Mouse (Mus musculus) right cerebral cortex, postnatal 14 days (tissue): Measurements from ENCODE around the gene Fam129b.

Experiments used
- DNase-seq: peaks from one replicate; pipeline ENCODE4 v3.0.0; 2022

Gene Fam129b

GRCm38 (mm10) chr2:32966689-32967631, 91.0 kb downstream of the Fam129b start:
- DNase-seq: peak; percentile 86

- DNase-seq: no peak
Measured at GRCm38 (mm10) chr2:32968024-32968614, 92.2 kb downstream of the Fam129b start.

GRCm38 (mm10) chr2:32969326-32969725, 93.4 kb downstream of the Fam129b start:
- DNase-seq: no peak

- DNase-seq: no peak
Measured at GRCm38 (mm10) chr2:32971235-32971634, 95.3 kb downstream of the Fam129b start.

GRCm38 (mm10) chr2:32974216-32974615, 98.3 kb downstream of the Fam129b start:
- no peak for DNase-seq
